Mouse (Mus musculus): Measurements from ENCODE around the gene Cav2.

DNA sequence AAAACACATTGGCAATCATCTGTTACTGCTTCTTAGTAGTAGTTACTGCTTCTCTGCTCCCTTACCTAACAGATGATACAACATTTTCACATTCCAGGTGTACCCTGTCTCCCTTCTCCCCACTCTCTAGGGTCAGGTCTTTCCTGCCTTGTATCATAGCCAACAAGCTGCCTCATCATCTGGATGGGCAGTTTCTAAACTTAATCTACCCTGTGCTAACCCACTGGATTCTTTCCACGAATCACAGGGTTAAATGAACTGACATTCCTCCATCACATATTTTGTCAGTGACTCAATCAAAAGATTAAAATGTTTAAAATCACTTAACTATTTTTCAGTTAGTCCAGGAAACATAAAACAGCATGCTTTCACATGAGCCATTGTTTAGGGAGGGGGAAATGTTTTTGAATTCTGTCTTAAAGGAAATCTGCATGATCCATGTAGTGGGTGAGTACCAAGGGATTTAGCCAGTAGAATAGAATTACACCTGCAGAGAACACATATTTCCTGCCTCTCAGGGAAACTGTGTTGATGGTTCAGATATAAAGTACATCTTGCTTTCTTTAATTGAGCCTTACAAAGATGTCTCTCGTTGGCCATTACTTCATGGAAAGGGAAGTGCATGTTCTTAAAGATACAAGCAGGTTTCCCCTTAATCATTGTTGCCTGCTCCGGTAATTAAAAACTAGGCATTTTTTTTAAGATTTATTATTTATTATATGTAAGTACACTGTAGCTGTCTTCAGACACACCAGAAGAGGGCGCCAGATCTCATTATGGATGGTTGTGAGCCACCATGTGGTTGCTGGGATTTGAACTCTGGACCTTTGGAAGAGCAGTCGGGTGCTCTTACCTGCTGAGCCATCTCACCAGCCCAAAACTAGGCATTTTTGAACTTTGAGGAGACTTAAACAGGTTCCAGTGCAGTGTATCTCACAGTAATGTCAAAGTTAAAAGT is 34.0 kb downstream of the Cav2 start:
- TF ChIP-seq CTCF (IDR thresholded peaks at IDR 0.05; ENCODE audit: low read depth, low read length): no peak
- TF ChIP-seq POLR2A (IDR thresholded peaks at IDR 0.05; ENCODE audit: extremely low read depth, insufficient read depth, low read length): no peak
